Mouse (Mus musculus): ENCODE results near the gene Pxdn. TPM values are rescaled to one million over a fixed set of nuclear protein-coding genes. Genes with fewer than 3 reads are reported as not detected.
A peak's percentile ranks its signal among the peaks of the same experiment; 100 is the strongest.

Gene Pxdn
- total RNA-seq, 1 experiment, result 53.7 TPM

- DNase-seq (ENCODE audit: low read depth, low spot score), result no peak
- Histone ChIP-seq H3K36me3 (ENCODE audit: control insufficient read depth, insufficient read depth, low read length, poor library complexity, severe bottlenecking) (no peaks in the 10 kb centered on the region), H3K27ac (ENCODE audit: insufficient read depth, low read depth, low read length, poor library complexity, severe bottlenecking) (no peak overlapping the region), H3K4me1 (ENCODE audit: control insufficient read depth in 2 of 2, insufficient read depth in 2 of 2, low read length in 2 of 2, poor library complexity in 1 of 2) (no peaks in the 10 kb centered on the region; a peak in 1 of 4 replicates), H3K9ac (ENCODE audit: insufficient read depth, low read depth, low read length, poor library complexity, severe bottlenecking) (no peak overlapping the region), H3K9me3 (ENCODE audit: control insufficient read depth, insufficient read depth, low read depth, low read length) (no peaks in the 10 kb centered on the region), H3K4me3 (ENCODE audit: insufficient read depth in 1 of 2, low read depth in 1 of 2, low read length in 2 of 2, poor library complexity in 1 of 2, severe bottlenecking in 1 of 2) (no peak overlapping the region)
- TF ChIP-seq ZNF384 (IDR thresholded peaks at IDR 0.05; ENCODE audit: low read depth, low read length), result no peak
- TF ChIP-seq ZC3H11A (IDR thresholded peaks at IDR 0.05; ENCODE audit: borderline replicate concordance, low read depth, low read length), result no peak
- no peak for TF ChIP-seq MAFK (IDR thresholded peaks at IDR 0.05; ENCODE audit: insufficient read depth, low read depth, low read length)
- TF ChIP-seq CHD2 (IDR thresholded peaks at IDR 0.05; ENCODE audit: low read depth, low read length), result no peak
- no peak for TF ChIP-seq HCFC1 (IDR thresholded peaks at IDR 0.05; ENCODE audit: borderline replicate concordance, insufficient read depth, low read length)
- in situ Hi-C loops (cut with MboI; ENCODE audit: low sequenced_read_pairs in 2 of 2, unreplicated experiment in 2 of 2), result loop anchor here in 1 of 2 experiments (25.0 kb wide), 1 partner anchor 551 kb away; the partner anchor contains the start of gene Tmem18
Observed at GRCm38 (mm10) chr12:30035841-30036568, 98.6 kb downstream of the Pxdn start.

DNA sequence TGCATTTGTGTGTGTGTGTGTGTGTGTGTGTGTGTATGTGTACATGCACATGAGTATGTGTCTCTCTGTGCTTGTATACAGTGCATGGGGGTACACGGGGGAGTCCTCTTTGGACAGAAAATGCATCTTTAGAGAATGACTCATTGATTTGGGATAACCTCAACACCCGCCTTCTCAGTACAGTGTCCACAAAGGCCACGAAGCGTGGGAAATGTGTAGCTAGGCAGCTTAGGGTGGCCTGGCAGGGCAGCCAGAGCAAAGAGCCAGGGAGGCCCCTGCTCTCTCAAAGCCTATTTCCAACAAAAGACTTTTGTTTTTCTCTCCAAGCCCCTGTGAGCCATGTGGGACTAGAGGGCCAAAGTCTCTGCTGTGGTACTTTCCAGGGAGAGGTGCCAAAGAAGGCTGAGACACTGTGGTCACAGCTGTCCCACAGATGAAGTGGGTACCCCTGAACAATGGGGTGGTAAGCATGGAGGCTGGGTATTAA lies 99.2 kb downstream of the Pxdn start:
- Histone ChIP-seq H3K27ac (ENCODE audit: insufficient read depth, low read depth, low read length, poor library complexity, severe bottlenecking) (no peak overlapping the region), H3K36me3 (ENCODE audit: control insufficient read depth, insufficient read depth, low read length, poor library complexity, severe bottlenecking) (no peaks in the 10 kb centered on the region), H3K4me1 (ENCODE audit: control insufficient read depth in 2 of 2, insufficient read depth in 2 of 2, low read length in 2 of 2, poor library complexity in 1 of 2) (no peaks in the 10 kb centered on the region; a peak in 1 of 4 replicates), H3K9ac (ENCODE audit: insufficient read depth, low read depth, low read length, poor library complexity, severe bottlenecking) (no peak overlapping the region), H3K9me3 (ENCODE audit: control insufficient read depth, insufficient read depth, low read depth, low read length) (no peaks in the 10 kb centered on the region), H3K4me3 (ENCODE audit: insufficient read depth in 1 of 2, low read depth in 1 of 2, low read length in 2 of 2, poor library complexity in 1 of 2, severe bottlenecking in 1 of 2) (no peak overlapping the region)
- DNase-seq (ENCODE audit: low read depth, low spot score), result no peak
- no peak for TF ChIP-seq MAFK (IDR thresholded peaks at IDR 0.05; ENCODE audit: insufficient read depth, low read depth, low read length)
- no peak for TF ChIP-seq CHD2 (IDR thresholded peaks at IDR 0.05; ENCODE audit: low read depth, low read length)
- in situ Hi-C loops (cut with MboI; ENCODE audit: low sequenced_read_pairs in 2 of 2, unreplicated experiment in 2 of 2), result loop anchor here in 1 of 2 experiments (25.0 kb wide), 1 partner anchor 551 kb away; the partner anchor contains the start of gene Tmem18

GRCm38 (mm10) chr12:30039565-30039964 lies 102.2 kb downstream of the Pxdn start:
- H3K36me3 ChIP-seq (ENCODE audit: control insufficient read depth, insufficient read depth, low read length, poor library complexity, severe bottlenecking), result no peaks in the 10 kb centered on the region
- H3K9ac ChIP-seq (ENCODE audit: insufficient read depth, low read depth, low read length, poor library complexity, severe bottlenecking), result no peak overlapping the region
- peak; percentile 17 for DNase-seq (ENCODE audit: low read depth, low spot score)
- no peak overlapping the region for H3K4me3 ChIP-seq (ENCODE audit: insufficient read depth in 1 of 2, low read depth in 1 of 2, low read length in 2 of 2, poor library complexity in 1 of 2, severe bottlenecking in 1 of 2)
- H3K27ac ChIP-seq (ENCODE audit: insufficient read depth, low read depth, low read length, poor library complexity, severe bottlenecking), result no peak overlapping the region
- no peaks in the 10 kb centered on the region; a peak in 1 of 4 replicates for H3K4me1 ChIP-seq (ENCODE audit: control insufficient read depth in 2 of 2, insufficient read depth in 2 of 2, low read length in 2 of 2, poor library complexity in 1 of 2)
- no peaks in the 10 kb centered on the region for H3K9me3 ChIP-seq (ENCODE audit: control insufficient read depth, insufficient read depth, low read depth, low read length)
- in situ Hi-C loops (cut with MboI; ENCODE audit: low sequenced_read_pairs in 2 of 2, unreplicated experiment in 2 of 2), result loop anchor here in 1 of 2 experiments (25.0 kb wide), 1 partner anchor 548 kb away; the partner anchor contains the start of gene Tmem18
- TF ChIP-seq ZC3H11A (IDR thresholded peaks at IDR 0.05; ENCODE audit: borderline replicate concordance, low read depth, low read length) (0 out of 2 replicates have a peak, but pooled peaks have one; percentile 19), CHD2 (IDR thresholded peaks at IDR 0.05; ENCODE audit: low read depth, low read length) (no peak), HCFC1 (IDR thresholded peaks at IDR 0.05; ENCODE audit: borderline replicate concordance, insufficient read depth, low read length) (no peak), ZNF384 (IDR thresholded peaks at IDR 0.05; ENCODE audit: low read depth, low read length) (no peak), MAFK (IDR thresholded peaks at IDR 0.05; ENCODE audit: insufficient read depth, low read depth, low read length) (no peak)

- H3K36me3 ChIP-seq (ENCODE audit: control insufficient read depth, insufficient read depth, low read length, poor library complexity, severe bottlenecking), result no peaks in the 10 kb centered on the region
- H3K27ac ChIP-seq (ENCODE audit: insufficient read depth, low read depth, low read length, poor library complexity, severe bottlenecking), result no peak overlapping the region
- TF ChIP-seq MAFK (IDR thresholded peaks at IDR 0.05; ENCODE audit: insufficient read depth, low read depth, low read length), result no peak
- TF ChIP-seq ZC3H11A (IDR thresholded peaks at IDR 0.05; ENCODE audit: borderline replicate concordance, low read depth, low read length), result no peak
- TF ChIP-seq CHD2 (IDR thresholded peaks at IDR 0.05; ENCODE audit: low read depth, low read length), result no peak
- TF ChIP-seq HCFC1 (IDR thresholded peaks at IDR 0.05; ENCODE audit: borderline replicate concordance, insufficient read depth, low read length), result no peak
- no peak for TF ChIP-seq ZNF384 (IDR thresholded peaks at IDR 0.05; ENCODE audit: low read depth, low read length)
- H3K4me1 ChIP-seq (ENCODE audit: control insufficient read depth in 2 of 2, insufficient read depth in 2 of 2, low read length in 2 of 2, poor library complexity in 1 of 2), result no peaks in the 10 kb centered on the region; a peak in 1 of 4 replicates
- H3K9me3 ChIP-seq (ENCODE audit: control insufficient read depth, insufficient read depth, low read depth, low read length), result no peaks in the 10 kb centered on the region
- no peak overlapping the region for H3K9ac ChIP-seq (ENCODE audit: insufficient read depth, low read depth, low read length, poor library complexity, severe bottlenecking)
- in situ Hi-C loops (cut with MboI; ENCODE audit: low sequenced_read_pairs in 2 of 2, unreplicated experiment in 2 of 2), result loop anchor here in 1 of 2 experiments (25.0 kb wide), 1 partner anchor 547 kb away; the partner anchor contains the start of gene Tmem18
- DNase-seq (ENCODE audit: low read depth, low spot score), result peak; percentile 19
- H3K4me3 ChIP-seq (ENCODE audit: insufficient read depth in 1 of 2, low read depth in 1 of 2, low read length in 2 of 2, poor library complexity in 1 of 2, severe bottlenecking in 1 of 2), result no peak overlapping the region
Observed at GRCm38 (mm10) chr12:30040150-30040549, 102.7 kb downstream of the Pxdn start.

Data from ES-E14 (cell line).